ENCODE assay signal across 11 mouse cellular contexts in genomic region chr3:30999401-31000017, GRCm38 (mm10). TPM values are rescaled to one million over a fixed set of nuclear protein-coding genes. Genes with fewer than 3 reads are reported as not detected.
A peak's percentile ranks its signal among the peaks of the same experiment; 100 is the strongest.
DNase-seq lines count a peak whose midpoint lies in the region; ATAC-seq and TF ChIP-seq lines count a peak whose summit lies in the region.
"Had no signal": no experiment of that assay in that cellular context is flagged by ENCODE, and none has a peak within 500 bp of the region (broad histone marks: within the 10 kb centered on the region; RNA-seq: fewer than 3 reads in every experiment).

No protein-coding gene starts in this region.

- 54% methylated on average over 10 of the region's 10 CpGs for WGBS in kidney, embryonic 15.5 days
- WGBS in lung, postnatal 0 days = 41% methylated on average over 10 of the region's 10 CpGs

- peak overlapping the region; percentile 28; the same call in 1 of the 2 replicates for H3K4me2 ChIP-seq in kidney, embryonic 15.5 days
- H3K4me2 ChIP-seq in lung, postnatal 0 days (replicated peaks; ENCODE audit: low read depth, low read length) = peak overlapping the region; percentile 2; the same call in 1 of the 2 replicates

- intact Hi-C loops in left cerebral cortex, postnatal 4 days (cut with DNase I) = no loop called here

- peaks cover 4% of the 10 kb centered on the region; the same call in 1 of the 2 replicates for H3K36me3 ChIP-seq in kidney, embryonic 15.5 days
- no peaks in the 10 kb centered on the region for H3K36me3 ChIP-seq in ES-E14 (ENCODE audit: control insufficient read depth, insufficient read depth, low read length, poor library complexity, severe bottlenecking)
- no peaks in the 10 kb centered on the region for H3K36me3 ChIP-seq in lung, postnatal 0 days (ENCODE audit: insufficient read depth, low read length)

- no peak overlapping the region for H3K4me3 ChIP-seq in kidney, embryonic 15.5 days (replicated peaks)
- peak overlapping the region; percentile 16 to 22; a peak in 3 of 4 replicates for H3K4me3 ChIP-seq in ES-E14 (ENCODE audit: insufficient read depth in 1 of 2, low read depth in 1 of 2, low read length in 2 of 2, poor library complexity in 1 of 2, severe bottlenecking in 1 of 2)
- H3K4me3 ChIP-seq in lung, postnatal 0 days (ENCODE audit: low read depth, low read length) = no peak overlapping the region

- peak; percentile 93 for TF ChIP-seq EP300 in lung, postnatal 0 days (IDR thresholded peaks at IDR 0.05)

- H3K9me3 ChIP-seq in kidney, embryonic 15.5 days (replicated peaks) = no peaks in the 10 kb centered on the region
- no peaks in the 10 kb centered on the region for H3K9me3 ChIP-seq in ES-E14 (ENCODE audit: control insufficient read depth, insufficient read depth, low read depth, low read length)
- H3K9me3 ChIP-seq in lung, postnatal 0 days (ENCODE audit: low read length) = no peaks in the 10 kb centered on the region

- in situ Hi-C loops in ES-E14 (cut with MboI; ENCODE audit: low sequenced_read_pairs in 2 of 2, unreplicated experiment in 2 of 2) = no loop called here

- no peak for DNase-seq in kidney, adult 11 months
- no peak for DNase-seq in ES-E14 (ENCODE audit: low read depth, low spot score)
- DNase-seq in fat pad, adult 2 months (ENCODE audit: extremely low read depth, low read depth, low spot score) = peak; percentile 84
- DNase-seq in lung, postnatal 0 days (ENCODE audit: low spot score) = peak; percentile 93
- DNase-seq in left cerebral cortex, postnatal 4 days = no peak
- no peak for DNase-seq in gastrocnemius, postnatal 10 days
- DNase-seq in right cerebral cortex, postnatal 25 days = no peak
- DNase-seq: layer of hippocampus, adult 9-11 months; thymus, adult 18-20 months had no signal

- no peak for TF ChIP-seq CTCF in lung, postnatal 0 days (IDR thresholded peaks at IDR 0.05)

- ATAC-seq in kidney, embryonic 15.5 days (replicated peaks; ENCODE audit: low FRiP score) = no peak
- ATAC-seq in lung, postnatal 0 days = peak; percentile 67
- ATAC-seq: forebrain, embryonic 14.5 days had no signal

- H3K4me1 ChIP-seq in kidney, embryonic 15.5 days = peaks cover 45% of the 10 kb centered on the region
- peaks cover 19% of the 10 kb centered on the region in 2 experiments for H3K4me1 ChIP-seq in ES-E14 (ENCODE audit: control insufficient read depth in 2 of 2, insufficient read depth in 2 of 2, low read length in 2 of 2, poor library complexity in 1 of 2)
- 0 out of 2 replicates have a peak, but pooled peaks cover 7% of the 10 kb centered on the region for H3K4me1 ChIP-seq in lung, postnatal 0 days (ENCODE audit: insufficient read depth, low read depth, low read length)

- no peaks in the 10 kb centered on the region for H3K27me3 ChIP-seq in kidney, embryonic 15.5 days
- H3K27me3 ChIP-seq in lung, postnatal 0 days (replicated peaks; ENCODE audit: insufficient read depth, low read length) = no peaks in the 10 kb centered on the region

- H3K27ac ChIP-seq in kidney, embryonic 15.5 days = peak overlapping the region; percentile 85
- H3K27ac ChIP-seq in ES-E14 (ENCODE audit: insufficient read depth, low read depth, low read length, poor library complexity, severe bottlenecking) = no peak overlapping the region; the same call in 1 of the 2 replicates
- H3K27ac ChIP-seq in lung, postnatal 0 days (ENCODE audit: low read length) = peak overlapping the region; percentile 93

- no peak overlapping the region; the same call in 1 of the 2 replicates for H3K9ac ChIP-seq in kidney, embryonic 15.5 days
- no peak overlapping the region; the same call in 1 of the 2 replicates for H3K9ac ChIP-seq in ES-E14 (ENCODE audit: insufficient read depth, low read depth, low read length, poor library complexity, severe bottlenecking)
- H3K9ac ChIP-seq in lung, postnatal 0 days (replicated peaks; ENCODE audit: low read depth) = no peak overlapping the region

TF ChIP-seq in ES-E14, 5 proteins besides CTCF, POLR2A, EP300 and RAD21:
- TF ChIP-seq CHD2 (IDR thresholded peaks at IDR 0.05; ENCODE audit: low read depth, low read length) (no peak), MAFK (IDR thresholded peaks at IDR 0.05; ENCODE audit: insufficient read depth, low read depth, low read length) (no peak)

RNA-seq across cellular contexts. Expression of gene Prkci, which starts 4.0 kb away (rescaled TPM):
- polyA plus RNA-seq in kidney, embryonic 15.5 days (2015; fragmentation: Nextera tagmentation; extraction: Ambion mirVana) = 39.7 and 40.5 TPM in 2 replicates
- total RNA-seq in ES-E14 (2012; rRNA removed) = 95.2 and 107 TPM in 2 replicates
- polyA plus RNA-seq in lung, postnatal 0 days (2015; fragmentation: Nextera tagmentation; extraction: Ambion mirVana) = 37.1 and 43.8 TPM in 2 replicates
- total RNA-seq in left cerebral cortex, postnatal 4 days (2021) = 10 to 100 TPM; 62.6 to 63.4 TPM
- total RNA-seq in gastrocnemius, postnatal 10 days (2021) = 10 to 100 TPM; 12.5 to 19.6 TPM

RNA-seq across cellular contexts. Expression of gene Phc3, which starts 30.3 kb away (rescaled TPM):
- 5.8 and 7.0 TPM in 2 replicates for polyA plus RNA-seq in kidney, embryonic 15.5 days (2015; fragmentation: Nextera tagmentation; extraction: Ambion mirVana)
- total RNA-seq in ES-E14 (2012; rRNA removed) = 7.1 and 7.9 TPM in 2 replicates
- polyA plus RNA-seq in lung, postnatal 0 days (2015; fragmentation: Nextera tagmentation; extraction: Ambion mirVana) = 4.4 and 4.8 TPM in 2 replicates
- total RNA-seq in left cerebral cortex, postnatal 4 days (2021) = 10 to 100 TPM; 39.2 to 39.3 TPM
- total RNA-seq in gastrocnemius, postnatal 10 days (2021) = 10 to 100 TPM; 13.6 to 19.2 TPM

Comparison
In these comparisons a context has a peak if more than half of its experiments do, and no peak if none do; other contexts are left out.
1. H3K4me3 ChIP-seq: peak in ES-E14 (2 of 2); none in kidney, embryonic 15.5 days (single experiment) and lung, postnatal 0 days (single experiment).
2. DNase-seq: peak in fat pad, adult 2 months (single experiment) and lung, postnatal 0 days (single experiment); none in kidney, adult 11 months (single experiment), ES-E14 (single experiment), left cerebral cortex, postnatal 4 days (single experiment), gastrocnemius, postnatal 10 days (single experiment) and right cerebral cortex, postnatal 25 days (single experiment).